Mouse (Mus musculus) liver, embryonic 14.5 days (tissue): Measurements from ENCODE around the gene Mmp7.

Source experiments
- CTCF ChIP-seq: IDR thresholded peaks from 2 replicates; pipeline ENCODE4 v1.5.1; 2016; ENCODE audit warnings: antibody characterized with exemption, low read depth, control low read depth
- EP300 ChIP-seq: IDR thresholded peaks from 2 replicates; pipeline ENCODE4 v1.6.1; 2016; ENCODE audit warnings: antibody characterized with exemption, low read depth

DNA sequence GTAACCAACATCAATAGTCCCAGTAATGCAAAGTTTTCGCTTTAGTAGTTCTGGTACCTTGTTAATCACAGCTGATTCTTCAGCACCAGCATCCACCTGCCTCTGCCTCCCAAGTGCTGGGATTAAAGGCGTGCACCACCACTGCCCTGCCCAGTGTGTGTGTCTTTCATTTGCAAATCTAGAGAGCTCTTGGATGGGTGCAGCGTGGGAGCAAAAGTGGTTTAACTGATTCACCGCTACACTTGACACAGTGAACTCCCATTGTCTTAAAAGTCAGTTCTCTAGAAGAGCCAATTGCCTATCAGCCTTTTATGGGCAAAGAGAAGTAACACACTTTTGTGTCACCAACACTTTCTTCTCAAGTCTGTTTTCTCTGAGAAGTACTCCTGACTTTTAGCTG, 19.3 kb downstream of the Mmp7 start:
- TF ChIP-seq CTCF (no peak), EP300 (no peak)
